Mouse (Mus musculus) intestine, embryonic 15.5 days (tissue): ENCODE measurements around the gene Ranbp6. TPM values are rescaled to one million over a fixed set of nuclear protein-coding genes. Genes with fewer than 3 reads are reported as not detected.

Experiments used
- ATAC-seq: fragments of 200-750 bp; cut with Nextera tagmentation; 2 replicates; pipeline ENCODE4 v1.8.0; 2017; ENCODE audit warnings: moderate TSS enrichment, moderate library complexity
- H3K27ac ChIP-seq: fragments of 300-500 bp; sonication (generic); 2 replicates; pipeline ENCODE4 v1.5.1; 2015; ENCODE audit warnings: mild to moderate bottlenecking, inconsistent platforms
- H3K27me3 ChIP-seq: fragments of 300-500 bp; sonication (generic); replicated peaks from 2 replicates; pipeline ENCODE4 v1.6.1; 2015; ENCODE audit warnings: inconsistent platforms
- H3K36me3 ChIP-seq: fragments of 300-500 bp; sonication (generic); 2 replicates; pipeline ENCODE4 v1.6.1; 2015; ENCODE audit warnings: inconsistent platforms
- H3K4me1 ChIP-seq: fragments of 300-500 bp; sonication (generic); replicated peaks from 2 replicates; pipeline ENCODE4 v1.6.1; 2015; ENCODE audit warnings: inconsistent platforms
- H3K4me2 ChIP-seq: fragments of 300-500 bp; sonication (generic); replicated peaks from 2 replicates; pipeline ENCODE4 v1.6.1; 2015; ENCODE audit warnings: mild to moderate bottlenecking, inconsistent platforms
- H3K4me3 ChIP-seq: fragments of 300-500 bp; sonication (generic); replicated peaks from 2 replicates; pipeline ENCODE4 v1.5.1; 2015; ENCODE audit warnings: inconsistent platforms
- H3K9ac ChIP-seq: fragments of 300-500 bp; sonication (generic); 2 replicates; pipeline ENCODE4 v1.6.1; 2015; ENCODE audit warnings: inconsistent platforms
- H3K9me3 ChIP-seq: fragments of 300-500 bp; sonication (generic); 2 replicates; pipeline ENCODE4 v1.6.1; 2016; ENCODE audit warnings: inconsistent platforms
- WGBS: fragments of 180-500 bp; shearing (Covaris S2); methylation state at CpG from one replicate; pipeline ENCODE4 v1.1.7; 2015; 5-methylcytosine and 5-hydroxymethylcytosine counted together
- polyA plus RNA-seq: library from polyadenylated mRNA; unstranded; fragments of >200 nt; fragmentation: Nextera tagmentation; extraction: Ambion mirVana; gene quantifications from 2 replicates; pipeline ENCODE4 v1.2.1, GENCODE M21; 2015

Gene Ranbp6
- 12.1 and 12.9 TPM in 2 replicates for polyA plus RNA-seq

DNA sequence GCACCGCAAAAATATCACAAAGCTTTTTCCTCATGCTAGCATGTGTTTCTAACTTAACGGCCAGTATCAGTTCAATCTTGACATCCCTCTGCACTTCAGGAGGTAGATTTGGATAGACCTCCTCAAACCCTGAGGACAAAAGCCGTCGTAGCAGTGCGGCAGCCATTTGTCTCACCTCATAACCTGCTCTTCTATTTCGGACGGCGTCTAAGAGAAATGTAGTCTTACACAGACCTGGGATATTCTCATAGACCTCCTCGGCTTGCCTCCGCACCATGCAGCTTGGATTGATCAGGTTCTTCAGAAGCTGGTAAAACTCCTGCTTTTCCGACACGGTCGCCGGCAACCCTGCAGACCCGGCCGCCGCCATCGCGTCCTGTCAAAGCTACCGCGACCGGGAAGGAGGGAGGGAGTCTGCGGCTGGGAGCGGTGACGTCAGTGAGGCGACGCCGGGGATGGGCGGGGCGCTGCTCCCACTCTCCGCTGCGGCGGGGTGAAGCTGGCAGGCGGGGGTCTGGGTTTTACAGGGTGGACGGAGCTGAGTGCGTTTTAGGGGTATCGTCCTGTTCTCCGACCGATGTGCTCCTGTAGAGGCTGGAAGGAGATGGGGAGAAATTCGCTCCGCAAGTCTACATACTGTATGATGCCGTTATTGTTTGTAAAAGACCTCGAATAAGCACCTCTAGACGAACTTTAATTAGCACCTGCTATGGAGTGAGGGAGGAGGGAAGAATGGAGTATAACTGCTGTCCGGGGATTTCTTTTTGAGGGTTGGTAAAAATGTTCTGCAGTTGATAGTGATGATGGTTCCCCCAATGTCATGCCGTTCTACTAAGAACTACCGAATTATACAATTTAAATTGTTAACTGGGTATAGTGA lies at the start of gene Ranbp6:
Gene Ranbp6 (minus strand): TSS at position 394 of the 880 bp plus-strand sequence.
- Histone ChIP-seq H3K9ac (peak within 1 kb of the TSS; percentile 70), H3K27me3 (no peaks in the 10 kb centered on the region), H3K4me3 (peak within 1 kb of the TSS; percentile 66), H3K27ac (no peak within 1 kb of the TSS), H3K36me3 (peaks cover 12% of the 10 kb centered on the region; the same call in 1 of the 2 replicates), H3K4me2 (peak within 1 kb of the TSS; percentile 74), H3K4me1 (0 out of 2 replicates have a peak, but pooled peaks cover 7% of the 10 kb centered on the region), H3K9me3 (no peaks in the 10 kb centered on the region)
- ATAC-seq: peak; percentile 98
- under 1% methylated on average over 47 of the region's 47 CpGs for WGBS

DNA sequence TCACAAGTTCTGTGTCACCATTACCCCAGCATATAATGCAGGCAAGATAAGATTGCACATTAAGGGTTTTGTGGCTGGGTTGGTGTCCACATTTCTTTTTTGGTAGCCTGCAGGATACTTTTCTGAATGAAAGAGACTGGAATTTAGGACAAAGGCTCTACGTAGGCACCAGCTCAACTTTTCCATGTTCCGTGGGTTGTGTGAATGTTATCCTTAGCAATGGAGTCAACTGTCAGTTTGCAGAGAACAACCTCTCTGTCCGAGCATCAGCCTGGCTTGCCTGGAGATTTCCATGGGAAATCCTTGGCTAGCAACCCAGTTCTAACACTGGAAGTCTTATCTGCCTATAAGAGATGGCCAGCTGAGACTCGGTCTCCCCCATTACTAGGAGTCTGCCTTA lies 48.0 kb upstream of the Ranbp6 start:
- no peaks in the 10 kb centered on the region for H3K27me3 ChIP-seq
- H3K9me3 ChIP-seq: no peaks in the 10 kb centered on the region
- no peaks in the 10 kb centered on the region for H3K36me3 ChIP-seq
- H3K27ac ChIP-seq: no peak overlapping the region
- H3K9ac ChIP-seq: no peak overlapping the region
- no peak overlapping the region for H3K4me3 ChIP-seq
- no peaks in the 10 kb centered on the region for H3K4me1 ChIP-seq
- no peak overlapping the region for H3K4me2 ChIP-seq
- 89% methylated on average over 4 of the region's 4 CpGs for WGBS
- ATAC-seq: no peak

DNA sequence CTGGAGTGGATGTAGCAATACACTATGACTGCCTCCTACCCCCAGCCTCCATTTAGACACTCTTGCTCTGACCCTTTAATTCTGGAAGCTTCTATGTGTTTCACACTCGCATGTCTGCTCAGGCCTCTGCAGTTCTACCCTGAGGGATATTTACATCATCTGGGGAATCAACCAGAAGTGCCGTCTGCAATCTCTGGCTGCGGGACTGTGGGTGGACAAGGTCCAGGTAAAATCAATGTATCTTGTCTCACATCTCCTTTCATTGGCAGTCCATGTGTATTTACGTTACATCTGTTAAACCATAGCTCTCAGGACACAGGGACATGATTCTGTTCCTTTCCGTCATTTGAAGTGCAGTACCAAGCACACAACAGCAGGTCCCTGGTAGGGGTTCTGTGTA lies 44.5 kb upstream of the Ranbp6 start:
- Histone ChIP-seq H3K4me1 (no peaks in the 10 kb centered on the region), H3K27me3 (no peaks in the 10 kb centered on the region), H3K9me3 (no peaks in the 10 kb centered on the region), H3K4me3 (no peak overlapping the region), H3K4me2 (no peak overlapping the region), H3K27ac (no peak overlapping the region), H3K36me3 (no peaks in the 10 kb centered on the region), H3K9ac (no peak overlapping the region)
- WGBS: 79% methylated on average over 5 of the region's 5 CpGs
- ATAC-seq: no peak

DNA sequence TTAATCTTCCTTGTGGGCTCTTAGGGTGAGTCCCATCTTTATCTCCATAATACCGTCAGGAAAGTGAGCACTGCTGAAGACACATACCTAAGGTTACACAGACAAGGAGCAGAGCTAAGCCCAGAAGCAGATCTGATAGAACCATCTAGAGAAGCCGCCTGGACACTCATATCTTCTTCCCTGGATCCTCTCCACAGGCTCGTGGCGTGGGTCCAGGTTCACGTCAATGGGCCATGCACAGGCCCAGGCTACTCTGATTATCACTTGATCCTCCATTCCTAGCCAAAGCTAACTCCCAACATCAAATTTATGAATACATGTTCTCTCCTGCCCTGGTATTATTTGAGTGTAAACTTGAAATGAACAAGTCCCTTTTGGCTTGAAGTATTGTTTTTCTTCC lies 40.9 kb upstream of the Ranbp6 start:
- no peak overlapping the region for H3K27ac ChIP-seq
- H3K9ac ChIP-seq: no peak overlapping the region
- H3K4me2 ChIP-seq: no peak overlapping the region
- no peak overlapping the region for H3K4me3 ChIP-seq
- 92% methylated on average over 5 of the region's 5 CpGs for WGBS
- H3K27me3 ChIP-seq: no peaks in the 10 kb centered on the region
- no peak for ATAC-seq
- no peaks in the 10 kb centered on the region for H3K9me3 ChIP-seq
- H3K36me3 ChIP-seq: no peaks in the 10 kb centered on the region
- no peaks in the 10 kb centered on the region for H3K4me1 ChIP-seq

DNA sequence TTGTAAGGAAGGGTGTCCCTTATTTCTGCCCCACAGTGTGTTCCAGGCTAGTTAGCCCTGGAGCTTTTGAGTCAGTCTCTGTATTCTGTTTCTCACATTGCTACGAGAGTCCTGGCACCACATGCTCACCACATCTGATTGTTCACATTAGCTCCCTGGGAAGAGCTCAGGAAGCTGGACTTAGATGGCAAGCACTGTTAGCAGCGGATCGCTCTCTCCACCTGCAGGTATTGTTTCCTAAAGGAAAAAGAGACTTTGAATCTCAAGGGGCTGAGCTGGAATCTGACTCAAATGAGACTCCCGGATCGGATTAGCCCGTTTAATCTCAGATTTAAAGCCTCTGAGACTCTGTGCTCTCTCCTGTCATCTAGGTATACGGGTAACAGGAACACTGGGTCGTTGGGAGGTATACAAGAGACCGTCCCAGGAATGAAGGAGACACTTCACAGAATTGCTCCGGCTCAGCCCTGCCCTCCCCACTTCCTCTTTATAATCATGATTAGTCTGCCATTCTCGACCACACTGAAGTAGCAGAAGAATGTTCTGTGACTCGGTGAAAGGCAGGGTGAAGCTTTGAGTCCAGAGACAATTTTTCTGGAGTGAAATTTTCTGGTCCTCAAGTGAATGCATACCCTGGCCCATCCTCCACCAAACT lies 38.4 kb upstream of the Ranbp6 start:
- Histone ChIP-seq H3K4me1 (no peaks in the 10 kb centered on the region), H3K27ac (no peak overlapping the region), H3K9me3 (no peaks in the 10 kb centered on the region), H3K36me3 (no peaks in the 10 kb centered on the region), H3K27me3 (no peaks in the 10 kb centered on the region), H3K9ac (no peak overlapping the region), H3K4me2 (no peak overlapping the region), H3K4me3 (no peak overlapping the region)
- WGBS: 56% methylated on average over 12 of the region's 12 CpGs
- no peak for ATAC-seq

DNA sequence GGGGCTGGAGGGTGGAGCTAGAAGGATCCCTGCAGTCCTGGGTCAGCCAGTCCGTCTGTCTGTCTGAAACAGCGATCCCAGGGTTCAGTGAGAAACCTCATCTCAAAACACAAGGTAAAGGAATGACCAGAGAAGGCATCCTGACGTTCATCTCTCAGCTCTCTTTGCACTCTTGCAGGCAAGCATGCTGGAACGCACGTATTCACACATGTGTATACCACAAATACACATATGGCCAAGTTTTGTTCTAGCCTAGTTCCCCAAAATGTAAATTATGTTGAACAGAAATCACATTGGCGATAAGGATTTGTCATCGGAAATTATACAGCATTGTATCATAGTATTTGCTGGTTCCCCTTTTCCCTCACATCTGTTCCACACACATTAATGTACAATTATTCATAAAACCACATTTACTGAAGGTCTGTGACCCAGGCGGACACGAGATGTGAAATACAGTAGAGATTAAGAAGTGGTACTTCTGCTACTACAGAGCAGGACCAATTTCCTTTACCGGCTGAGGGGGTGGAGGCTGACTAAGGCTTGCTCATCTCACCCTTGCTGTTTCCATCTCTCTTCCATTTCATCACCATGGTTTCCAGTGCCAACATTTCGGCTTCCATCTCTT lies 37.3 kb upstream of the Ranbp6 start:
- no peaks in the 10 kb centered on the region for H3K27me3 ChIP-seq
- 83% methylated on average over 11 of the region's 11 CpGs for WGBS
- H3K4me1 ChIP-seq: no peaks in the 10 kb centered on the region
- H3K36me3 ChIP-seq: no peaks in the 10 kb centered on the region
- H3K4me3 ChIP-seq: no peak overlapping the region
- no peak for ATAC-seq
- no peak overlapping the region for H3K9ac ChIP-seq
- H3K9me3 ChIP-seq: no peaks in the 10 kb centered on the region
- H3K27ac ChIP-seq: no peak overlapping the region
- H3K4me2 ChIP-seq: no peak overlapping the region

DNA sequence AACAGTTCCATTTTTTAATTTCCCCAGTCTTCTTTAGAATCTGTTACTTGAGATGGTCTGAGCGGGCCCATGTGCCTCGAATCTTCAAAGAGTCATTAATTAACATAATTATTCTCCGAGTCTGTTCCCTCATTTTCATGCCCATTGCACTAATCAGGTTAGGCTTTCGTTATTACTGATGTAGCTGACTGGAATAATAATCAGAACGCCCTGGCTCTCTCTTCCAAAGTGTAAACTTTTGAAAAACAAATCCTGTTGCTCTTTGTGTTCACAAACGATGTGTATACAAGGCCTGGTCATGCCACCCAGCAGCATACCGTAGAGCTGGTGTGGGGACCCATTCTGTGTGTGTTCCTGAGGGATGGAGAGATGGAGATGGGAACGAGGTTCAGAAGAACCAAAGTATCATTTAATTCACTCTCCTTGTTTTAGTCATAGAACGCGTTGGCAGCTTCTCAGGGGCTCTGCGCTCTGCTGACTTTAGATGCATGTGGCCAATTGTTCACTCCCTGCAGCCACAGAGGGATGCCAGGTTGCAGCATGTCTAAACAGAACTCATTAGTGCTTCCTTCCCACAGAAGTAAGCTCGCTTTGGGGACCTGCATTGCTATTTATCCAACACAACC lies 31.4 kb upstream of the Ranbp6 start:
- H3K27ac ChIP-seq: no peak overlapping the region
- whole genome bisulfite sequencing: 70% methylated on average over 12 of the region's 12 CpGs

DNA sequence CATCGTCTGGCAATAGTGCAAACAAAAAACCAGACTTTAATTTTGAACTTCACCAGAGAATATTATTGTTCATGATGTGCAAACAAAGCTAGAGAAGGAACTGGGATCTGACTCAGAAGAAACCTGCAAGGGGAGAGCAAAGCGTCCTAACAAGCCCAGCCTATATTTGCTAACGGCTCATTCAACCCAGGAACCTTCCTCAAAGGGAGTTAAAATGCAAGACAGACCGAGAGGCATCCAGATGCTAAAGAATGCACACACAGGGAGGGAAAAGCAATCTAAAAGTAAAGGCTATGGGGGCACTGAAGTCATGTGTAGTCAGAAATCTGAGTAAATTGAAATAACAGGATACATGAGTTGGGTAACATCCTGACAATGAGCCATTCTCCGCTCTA lies 30.9 kb upstream of the Ranbp6 start:
- H3K27ac ChIP-seq: no peak overlapping the region

More for the DNA sequence above, 31.4 kb upstream of the Ranbp6 start:
- Histone ChIP-seq H3K4me1 (no peaks in the 10 kb centered on the region; the same call in 1 of the 2 replicates), H3K27me3 (no peaks in the 10 kb centered on the region), H3K9me3 (no peaks in the 10 kb centered on the region), H3K9ac (no peak overlapping the region), H3K4me2 (no peak overlapping the region), H3K4me3 (no peak overlapping the region), H3K36me3 (no peaks in the 10 kb centered on the region)
- no peak for ATAC-seq

DNA sequence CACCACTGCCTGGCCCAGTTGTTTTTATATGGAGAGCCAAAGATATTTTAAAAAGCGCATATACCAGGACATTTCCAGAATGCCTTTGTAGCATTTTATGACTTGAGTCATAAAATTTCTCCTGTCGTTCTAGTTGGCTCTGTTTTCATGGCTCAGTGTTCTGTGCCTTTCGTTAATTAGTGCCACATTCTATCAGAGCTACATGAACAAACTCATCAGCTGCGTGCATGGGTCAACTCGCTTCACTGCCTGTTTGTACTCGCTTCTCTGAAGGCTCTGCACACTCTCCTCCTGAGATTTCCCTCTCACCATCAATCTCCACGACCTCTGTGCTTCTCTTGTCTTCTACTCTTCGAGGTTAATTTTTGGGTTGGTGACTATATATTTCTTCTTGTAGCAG lies 30.2 kb upstream of the Ranbp6 start:
- Histone ChIP-seq H3K9ac (no peak overlapping the region), H3K4me3 (no peak overlapping the region), H3K4me2 (no peak overlapping the region), H3K36me3 (no peaks in the 10 kb centered on the region), H3K9me3 (no peaks in the 10 kb centered on the region), H3K27me3 (no peaks in the 10 kb centered on the region), H3K4me1 (no peaks in the 10 kb centered on the region; the same call in 1 of the 2 replicates), H3K27ac (no peak overlapping the region)
- 56% methylated on average over 8 of the region's 8 CpGs for WGBS
- no peak for ATAC-seq

More for the DNA sequence above, 30.9 kb upstream of the Ranbp6 start:
- H3K9ac ChIP-seq: no peak overlapping the region
- H3K36me3 ChIP-seq: no peaks in the 10 kb centered on the region
- WGBS: 33% methylated on average over 5 of the region's 5 CpGs
- no peaks in the 10 kb centered on the region; the same call in 1 of the 2 replicates for H3K4me1 ChIP-seq
- no peak overlapping the region for H3K4me2 ChIP-seq
- no peak for ATAC-seq
- no peaks in the 10 kb centered on the region for H3K9me3 ChIP-seq
- no peaks in the 10 kb centered on the region for H3K27me3 ChIP-seq
- no peak overlapping the region for H3K4me3 ChIP-seq

DNA sequence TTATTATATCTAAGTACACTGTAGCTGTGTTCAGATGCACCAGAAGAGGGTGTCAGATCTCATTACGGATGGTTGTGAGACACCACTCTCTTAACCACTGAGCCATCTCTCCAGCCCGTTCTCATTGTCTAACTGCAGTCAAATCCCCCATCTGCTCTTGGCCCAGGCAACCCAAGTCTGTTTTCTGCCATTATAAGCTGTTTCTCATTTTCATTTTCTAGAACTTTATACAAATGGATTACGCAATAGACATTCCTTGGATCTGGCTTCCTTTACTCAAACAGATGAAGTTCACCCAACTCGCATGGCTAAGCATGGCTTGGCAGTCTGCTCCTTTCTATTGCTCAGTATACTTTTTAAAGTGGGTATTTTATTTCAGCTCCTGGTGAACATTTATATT lies 27.9 kb upstream of the Ranbp6 start:
- Histone ChIP-seq H3K4me2 (no peak overlapping the region), H3K9ac (no peak overlapping the region), H3K9me3 (no peaks in the 10 kb centered on the region), H3K36me3 (no peaks in the 10 kb centered on the region), H3K4me1 (no peaks in the 10 kb centered on the region; the same call in 1 of the 2 replicates), H3K27ac (no peak overlapping the region), H3K4me3 (no peak overlapping the region), H3K27me3 (no peaks in the 10 kb centered on the region)
- 75% methylated on average over 4 of the region's 4 CpGs for WGBS
- ATAC-seq: no peak

DNA sequence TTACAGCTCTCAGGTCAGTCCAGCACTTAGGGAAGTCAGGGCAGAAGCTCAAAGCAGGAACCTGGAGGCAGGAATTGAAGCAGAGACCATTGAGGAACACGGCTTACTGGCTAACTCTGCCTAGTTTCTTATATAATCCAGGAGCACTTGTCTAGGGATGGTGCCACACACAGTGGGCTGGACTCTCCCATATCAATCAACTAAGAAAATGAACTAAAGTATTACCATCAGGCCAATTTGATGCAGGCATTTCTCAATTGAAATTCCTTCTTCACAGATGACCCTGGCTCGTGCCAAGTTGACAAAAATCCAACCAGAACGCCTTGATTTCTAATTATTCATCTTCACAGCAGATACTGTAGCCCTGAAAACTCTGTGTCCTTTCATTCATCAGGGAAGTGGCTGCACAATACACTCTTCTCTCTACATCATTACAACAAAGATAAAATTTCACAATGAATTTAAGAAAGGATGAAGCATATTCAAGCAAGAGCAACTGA lies 25.9 kb upstream of the Ranbp6 start:
- 80% methylated on average over 3 of the region's 3 CpGs for WGBS
- Histone ChIP-seq H3K9ac (no peak overlapping the region), H3K27ac (no peak overlapping the region), H3K4me3 (no peak overlapping the region), H3K9me3 (no peaks in the 10 kb centered on the region), H3K4me2 (no peak overlapping the region), H3K36me3 (no peaks in the 10 kb centered on the region), H3K4me1 (no peaks in the 10 kb centered on the region; the same call in 1 of the 2 replicates), H3K27me3 (no peaks in the 10 kb centered on the region)
- ATAC-seq: no peak

DNA sequence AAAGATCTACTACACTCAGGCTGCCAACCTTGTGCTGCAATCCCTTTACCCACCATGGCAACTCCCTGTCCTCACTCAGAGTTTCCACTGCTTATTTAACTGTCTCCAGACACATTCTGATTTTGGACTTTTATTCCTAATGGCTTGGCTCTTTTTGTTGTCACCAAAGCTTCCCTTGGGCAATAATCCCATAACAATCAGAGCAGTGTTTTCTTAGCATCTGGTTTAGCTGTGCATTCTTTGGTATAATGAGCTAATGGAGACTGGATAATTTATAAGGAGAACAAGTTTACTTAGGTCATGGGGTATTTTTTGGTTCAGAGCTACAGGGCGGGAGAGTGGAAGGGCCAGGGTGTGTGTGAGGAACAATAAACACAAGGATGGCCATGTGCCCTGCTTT lies 25.4 kb upstream of the Ranbp6 start:
- Histone ChIP-seq H3K4me3 (no peak overlapping the region), H3K4me2 (no peak overlapping the region), H3K36me3 (no peaks in the 10 kb centered on the region), H3K4me1 (no peaks in the 10 kb centered on the region), H3K9me3 (no peaks in the 10 kb centered on the region), H3K9ac (no peak overlapping the region), H3K27ac (no peak overlapping the region), H3K27me3 (no peaks in the 10 kb centered on the region)
- ATAC-seq: no peak
- WGBS: 76% methylated on average over 1 of the region's 1 CpGs
